Mouse (Mus musculus) left cerebral cortex, adult 8-10 months (tissue): Measurements from ENCODE around the gene Wdhd1. TPM values are rescaled to one million over a fixed set of nuclear protein-coding genes. Genes with fewer than 3 reads are reported as not detected.

Source experiments
- total RNA-seq, 4 experiments: library from RNA; stranded (reverse); gene quantifications; 2 replicates each; pipeline ENCODE4 v1.2.4; 2022

Wdhd1 gene
- total RNA-seq, 4 experiments from 2014 or later, result 5.0 to 6.5 (median 5.5) TPM

Other genes with a start within 250 kb of the Wdhd1 start
- gene Gch1, start 87.4 kb downstream of the Wdhd1 start, total RNA-seq, result 1 to 10 TPM in 2 of 4 experiments, under 1 TPM in 2; 0.63 to 1.1 (median 1.0) TPM
- gene Socs4, start 74 bp upstream of the Wdhd1 start, total RNA-seq, result 10 to 100 TPM; 11.7 to 12.9 (median 12.0) TPM
- gene Mapk1ip1l, start 21.4 kb upstream of the Wdhd1 start, total RNA-seq, result 10 to 100 TPM; 52.3 to 54.7 (median 54.3) TPM
- 1 to 10 TPM in 2 of 4 experiments, under 1 TPM in 2; 0.66 to 1.8 (median 0.93) TPM for gene Lgals3, start 90.9 kb upstream of the Wdhd1 start, total RNA-seq
- gene Dlgap5, start 141.6 kb upstream of the Wdhd1 start, total RNA-seq, result 1 to 10 TPM in 1 of 4 experiments, under 1 TPM in 3; 0.34 to 1.2 (median 0.42) TPM
- gene Fbxo34, start 173.6 kb upstream of the Wdhd1 start, total RNA-seq, result 100 to 1,000 TPM in 1 of 4 experiments, 10 to 100 TPM in 3; 80.4 to 102 (median 92.3) TPM